Mouse (Mus musculus): ENCODE measurements around the gene Zfp131. TPM values are rescaled to one million over a fixed set of nuclear protein-coding genes. Genes with fewer than 3 reads are reported as not detected.

Gene Zfp131
- polyA plus RNA-seq, 1 experiment from 2014 or later = 50.2 TPM

- no peaks in the 10 kb centered on the region for H3K9me3 ChIP-seq
- WGBS = 38% methylated on average over 3 of the region's 3 CpGs
- H3K27ac ChIP-seq = no peak overlapping the region
- ATAC-seq (ENCODE audit: insufficient number of reproducible peaks, insufficient read depth, low FRiP score, low TSS enrichment, low read depth) = no peak
- no peaks in the 10 kb centered on the region for H3K36me3 ChIP-seq
- H3K4me3 ChIP-seq (replicated peaks) = peak overlapping the region; percentile 60
- no peak overlapping the region for H3K9ac ChIP-seq (replicated peaks)
- H3K27me3 ChIP-seq = no peaks in the 10 kb centered on the region
- H3K4me1 ChIP-seq (replicated peaks) = peaks cover 21% of the 10 kb centered on the region
- peak overlapping the region; percentile 91 for H3K4me2 ChIP-seq
These were observed 36.1 kb downstream of the Zfp131 start for GRCm38 (mm10) chr13:119754635-119755020.

DNA sequence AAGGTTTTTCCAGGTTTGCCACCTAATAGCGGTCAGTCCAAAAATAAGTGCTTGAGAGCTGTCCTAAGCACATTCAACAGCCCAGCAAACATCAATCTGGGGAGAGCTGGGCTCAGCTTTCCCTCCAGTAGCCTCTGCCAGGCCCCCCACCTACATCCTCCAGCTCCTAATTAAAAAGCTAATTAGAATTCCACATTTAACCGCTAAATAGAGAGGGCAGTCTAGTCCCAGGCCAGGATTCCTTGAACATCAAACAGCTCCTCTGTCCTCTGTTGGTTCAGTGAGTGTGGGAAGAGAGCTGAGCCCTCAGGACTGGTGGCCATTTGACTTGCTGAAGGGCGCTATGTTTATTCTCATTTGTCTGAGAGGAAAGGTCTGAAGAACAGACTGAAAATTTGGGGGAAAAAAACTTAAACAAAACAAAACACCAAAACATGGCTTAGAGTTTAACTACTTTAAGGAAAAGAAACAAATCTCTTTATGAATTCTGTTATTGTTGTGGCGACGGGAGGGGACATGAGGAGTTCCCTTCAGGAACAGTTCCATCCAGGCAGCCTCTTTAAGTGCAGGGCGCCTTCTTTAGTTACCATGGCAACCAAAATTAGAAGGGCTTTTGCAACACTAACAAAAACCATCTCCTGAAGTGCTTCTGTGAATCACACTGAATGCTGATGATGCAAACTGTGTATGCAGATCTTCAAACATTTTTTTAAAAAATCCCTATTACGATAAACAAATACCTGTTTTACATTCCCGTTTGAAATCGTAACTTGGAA, 36.6 kb downstream of the Zfp131 start:
- Histone ChIP-seq H3K4me1 (replicated peaks) (peaks cover 21% of the 10 kb centered on the region), H3K36me3 (no peaks in the 10 kb centered on the region), H3K27ac (no peak overlapping the region), H3K4me2 (no peak overlapping the region), H3K27me3 (no peaks in the 10 kb centered on the region), H3K4me3 (replicated peaks) (no peak overlapping the region), H3K9ac (replicated peaks) (no peak overlapping the region), H3K9me3 (no peaks in the 10 kb centered on the region)
- WGBS = 58% methylated on average over 9 of the region's 9 CpGs
- no peak for ATAC-seq (ENCODE audit: insufficient number of reproducible peaks, insufficient read depth, low FRiP score, low TSS enrichment, low read depth)

DNA sequence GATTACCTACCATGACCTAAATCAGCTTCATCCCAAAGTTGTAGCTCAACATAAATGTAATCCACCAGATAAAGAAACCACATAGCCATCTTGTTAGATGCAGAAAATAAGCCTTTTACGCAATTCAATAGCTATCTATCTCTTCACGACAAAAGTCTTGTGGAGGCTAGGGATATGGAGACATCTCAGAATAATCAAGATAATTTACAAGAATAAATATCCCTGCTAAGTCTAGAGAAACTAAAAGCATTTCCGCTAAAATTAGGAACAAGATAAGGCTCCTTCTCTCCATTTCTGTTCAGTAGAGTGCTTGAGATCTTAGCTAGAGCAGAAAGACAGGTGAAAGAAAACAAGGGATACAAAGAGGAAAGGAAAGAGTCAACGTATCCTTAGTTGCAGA, 43.8 kb downstream of the Zfp131 start:
- no peaks in the 10 kb centered on the region for H3K36me3 ChIP-seq
- H3K9ac ChIP-seq (replicated peaks) = no peak overlapping the region
- no peak overlapping the region for H3K4me2 ChIP-seq
- H3K27ac ChIP-seq = no peak overlapping the region
- no peak for ATAC-seq (ENCODE audit: insufficient number of reproducible peaks, insufficient read depth, low FRiP score, low TSS enrichment, low read depth)
- no peaks in the 10 kb centered on the region for H3K27me3 ChIP-seq
- 93% methylated on average over 4 of the region's 4 CpGs for WGBS
- no peaks in the 10 kb centered on the region for H3K9me3 ChIP-seq
- no peak overlapping the region for H3K4me3 ChIP-seq (replicated peaks)
- H3K4me1 ChIP-seq (replicated peaks) = peaks cover 1% of the 10 kb centered on the region

GRCm38 (mm10) chr13:119743470-119743869, 47.2 kb downstream of the Zfp131 start:
- H3K4me3 ChIP-seq (replicated peaks) = no peak overlapping the region
- H3K9ac ChIP-seq (replicated peaks) = no peak overlapping the region
- 81% methylated on average over 3 of the region's 3 CpGs for WGBS
- H3K4me1 ChIP-seq (replicated peaks) = peaks cover 9% of the 10 kb centered on the region
- H3K36me3 ChIP-seq = no peaks in the 10 kb centered on the region
- no peaks in the 10 kb centered on the region for H3K9me3 ChIP-seq
- H3K27me3 ChIP-seq = no peaks in the 10 kb centered on the region
- no peak overlapping the region for H3K27ac ChIP-seq
- H3K4me2 ChIP-seq = no peak overlapping the region
- ATAC-seq (ENCODE audit: insufficient number of reproducible peaks, insufficient read depth, low FRiP score, low TSS enrichment, low read depth) = no peak

- H3K27me3 ChIP-seq = no peaks in the 10 kb centered on the region
- H3K4me2 ChIP-seq = no peak overlapping the region
- H3K9me3 ChIP-seq = no peaks in the 10 kb centered on the region
- no peak overlapping the region for H3K9ac ChIP-seq (replicated peaks)
- no peak overlapping the region for H3K27ac ChIP-seq
- H3K4me1 ChIP-seq (replicated peaks) = peaks cover 9% of the 10 kb centered on the region
- WGBS = 85% methylated on average over 6 of the region's 6 CpGs
- no peak; the same call in 1 of the 2 replicates for ATAC-seq (ENCODE audit: insufficient number of reproducible peaks, insufficient read depth, low FRiP score, low TSS enrichment, low read depth)
- H3K36me3 ChIP-seq = no peaks in the 10 kb centered on the region
- H3K4me3 ChIP-seq (replicated peaks) = no peak overlapping the region
These were observed 47.8 kb downstream of the Zfp131 start for GRCm38 (mm10) chr13:119742711-119743415.

DNA sequence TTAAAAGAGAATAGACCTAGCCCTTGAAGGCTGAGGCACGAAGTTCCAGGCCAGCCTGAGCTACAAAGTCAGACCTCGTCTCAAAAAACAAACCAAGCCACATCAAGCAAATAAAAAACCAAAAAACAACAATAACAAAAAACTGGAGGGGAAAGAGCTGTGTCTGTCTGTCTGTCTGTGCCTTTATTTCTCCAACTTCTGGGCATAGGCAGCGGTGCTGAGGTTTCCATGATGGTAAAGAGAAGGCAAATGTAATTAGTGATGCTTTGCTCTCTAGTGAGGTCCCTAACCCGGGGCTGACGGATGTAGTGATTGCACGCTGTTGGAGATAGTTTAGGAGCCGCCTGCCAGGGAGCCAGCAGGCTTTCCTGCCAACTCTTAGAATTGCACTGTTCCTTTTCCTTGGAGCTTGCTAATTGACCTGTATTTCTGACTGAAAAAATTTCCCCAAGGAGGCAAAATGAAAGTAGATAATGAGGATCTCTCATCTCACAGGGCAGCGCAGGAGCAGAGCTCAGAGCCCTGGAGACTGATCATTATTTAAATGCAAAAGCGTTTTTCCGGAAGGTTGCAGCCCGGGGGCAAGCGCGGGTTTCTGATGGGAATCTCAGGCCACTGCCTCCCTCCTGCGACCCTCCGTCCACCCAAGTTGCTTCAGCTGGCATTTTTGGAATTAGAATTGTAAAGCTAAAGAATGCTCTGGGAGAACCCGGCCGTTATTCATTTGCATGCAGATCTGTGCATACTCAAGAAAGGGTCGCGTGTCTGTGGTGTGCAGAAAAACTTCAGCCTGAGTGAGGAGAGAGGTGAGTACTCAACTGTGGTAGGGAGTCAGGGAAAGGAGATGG, 49.1 kb downstream of the Zfp131 start:
- Histone ChIP-seq H3K4me2 (peak overlapping the region; percentile 52), H3K36me3 (no peaks in the 10 kb centered on the region), H3K4me3 (replicated peaks) (peak overlapping the region; percentile 21), H3K9me3 (no peaks in the 10 kb centered on the region), H3K9ac (replicated peaks) (no peak overlapping the region), H3K4me1 (replicated peaks) (peaks cover 9% of the 10 kb centered on the region), H3K27ac (no peak overlapping the region), H3K27me3 (no peaks in the 10 kb centered on the region)
- ATAC-seq (ENCODE audit: insufficient number of reproducible peaks, insufficient read depth, low FRiP score, low TSS enrichment, low read depth) = no peak
- WGBS = 6% methylated on average over 19 of the region's 19 CpGs

DNA sequence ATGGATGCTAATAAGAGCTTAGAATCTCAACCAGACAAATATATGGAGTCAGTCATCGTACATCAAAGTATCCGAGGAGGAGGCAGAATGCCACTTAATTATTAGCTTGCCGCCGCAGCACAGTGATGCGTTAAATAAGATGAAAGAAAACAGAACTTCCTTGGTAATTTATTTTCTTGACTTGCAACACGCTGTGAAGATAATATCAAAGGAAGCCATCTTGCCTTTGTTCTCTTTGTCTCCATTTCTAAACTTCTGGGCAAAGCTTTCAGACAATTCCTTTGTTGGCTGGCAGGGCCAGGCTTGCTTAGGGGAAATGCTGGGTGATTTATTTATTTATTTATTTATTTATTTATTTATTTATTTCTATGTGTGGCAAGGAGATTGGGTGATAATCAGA, 59.2 kb downstream of the Zfp131 start:
- Histone ChIP-seq H3K9me3 (no peaks in the 10 kb centered on the region), H3K27ac (no peak overlapping the region), H3K9ac (replicated peaks) (no peak overlapping the region), H3K36me3 (no peaks in the 10 kb centered on the region), H3K4me2 (no peak overlapping the region), H3K4me3 (replicated peaks) (no peak overlapping the region), H3K27me3 (no peaks in the 10 kb centered on the region), H3K4me1 (replicated peaks) (0 out of 2 replicates have a peak, but pooled peaks cover 3% of the 10 kb centered on the region)
- no peak for ATAC-seq (ENCODE audit: insufficient number of reproducible peaks, insufficient read depth, low FRiP score, low TSS enrichment, low read depth)
- WGBS = 34% methylated on average over 6 of the region's 6 CpGs

DNA sequence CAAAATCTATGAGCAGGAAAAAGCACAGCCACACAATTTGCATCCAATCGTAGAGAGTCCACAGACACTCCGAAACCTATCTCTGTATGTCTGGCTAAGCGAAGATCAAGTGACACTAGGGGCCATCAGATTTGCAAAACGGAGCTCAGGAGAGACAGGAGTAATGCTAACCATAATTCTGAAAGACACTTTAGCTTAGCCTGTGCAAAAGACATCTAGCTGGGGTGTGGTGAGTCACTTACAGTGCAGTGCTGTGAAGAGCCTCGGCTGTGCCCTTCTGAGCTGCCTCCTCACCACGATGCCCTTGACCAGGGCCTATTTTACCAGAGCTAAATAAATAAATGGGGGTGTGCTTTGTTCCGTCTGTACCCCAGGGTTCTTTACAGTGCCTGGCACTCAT, 61.3 kb downstream of the Zfp131 start:
- no peak for ATAC-seq (ENCODE audit: insufficient number of reproducible peaks, insufficient read depth, low FRiP score, low TSS enrichment, low read depth)
- H3K27me3 ChIP-seq = no peaks in the 10 kb centered on the region
- 0 out of 2 replicates have a peak, but pooled peaks cover 3% of the 10 kb centered on the region for H3K4me1 ChIP-seq (replicated peaks)
- WGBS = 90% methylated on average over 7 of the region's 7 CpGs
- no peak overlapping the region for H3K9ac ChIP-seq (replicated peaks)
- no peak overlapping the region for H3K27ac ChIP-seq
- no peak overlapping the region for H3K4me2 ChIP-seq
- H3K9me3 ChIP-seq = no peaks in the 10 kb centered on the region
- H3K36me3 ChIP-seq = no peaks in the 10 kb centered on the region
- H3K4me3 ChIP-seq (replicated peaks) = no peak overlapping the region

GRCm38 (mm10) chr13:119727608-119728387, 62.9 kb downstream of the Zfp131 start:
- H3K36me3 ChIP-seq = no peaks in the 10 kb centered on the region
- ATAC-seq (ENCODE audit: insufficient number of reproducible peaks, insufficient read depth, low FRiP score, low TSS enrichment, low read depth) = no peak
- H3K9me3 ChIP-seq = no peaks in the 10 kb centered on the region
- no peak overlapping the region for H3K4me2 ChIP-seq
- H3K9ac ChIP-seq (replicated peaks) = no peak overlapping the region
- WGBS = 74% methylated on average over 26 of the region's 26 CpGs
- H3K4me3 ChIP-seq (replicated peaks) = no peak overlapping the region
- H3K4me1 ChIP-seq (replicated peaks) = 0 out of 2 replicates have a peak, but pooled peaks cover 3% of the 10 kb centered on the region
- no peak overlapping the region for H3K27ac ChIP-seq
- H3K27me3 ChIP-seq = no peaks in the 10 kb centered on the region

- no peak for ATAC-seq (ENCODE audit: insufficient number of reproducible peaks, insufficient read depth, low FRiP score, low TSS enrichment, low read depth)
- WGBS = 83% methylated on average over 7 of the region's 7 CpGs
- Histone ChIP-seq H3K27me3 (no peaks in the 10 kb centered on the region), H3K27ac (no peak overlapping the region), H3K4me1 (replicated peaks) (0 out of 2 replicates have a peak, but pooled peaks cover 3% of the 10 kb centered on the region), H3K36me3 (no peaks in the 10 kb centered on the region), H3K4me3 (replicated peaks) (no peak overlapping the region), H3K9ac (replicated peaks) (no peak overlapping the region), H3K4me2 (no peak overlapping the region), H3K9me3 (no peaks in the 10 kb centered on the region)
These were observed 66.1 kb downstream of the Zfp131 start for GRCm38 (mm10) chr13:119724541-119724940.
